Mouse (Mus musculus): ENCODE measurements around the gene Cnnm4. TPM values are rescaled to one million over a fixed set of nuclear protein-coding genes. Genes with fewer than 3 reads are reported as not detected.

Gene Cnnm4
- polyA plus RNA-seq, 1 experiment from 2014 or later = 35.7 TPM

Other genes with a start within 250 kb of the Cnnm4 start
- 50.3 and 57.5 TPM in 2 replicates for gene Uggt1, start 226.9 kb upstream of the Cnnm4 start, polyA plus RNA-seq (2015; fragmentation: Nextera tagmentation; extraction: Ambion mirVana)
- 24.2 and 25.6 TPM in 2 replicates for gene Neurl3, start 196.9 kb upstream of the Cnnm4 start, polyA plus RNA-seq (2015; fragmentation: Nextera tagmentation; extraction: Ambion mirVana)
- gene Arid5a, start 163.9 kb upstream of the Cnnm4 start, polyA plus RNA-seq (2015; fragmentation: Nextera tagmentation; extraction: Ambion mirVana) = 3.2 and 5.3 TPM in 2 replicates
- 32.2 and 36.5 TPM in 2 replicates for gene Kansl3, start 102.4 kb upstream of the Cnnm4 start, polyA plus RNA-seq (2015; fragmentation: Nextera tagmentation; extraction: Ambion mirVana)
- 0.43 and 0.80 TPM in 2 replicates for gene Fer1l5, start 99.3 kb upstream of the Cnnm4 start, polyA plus RNA-seq (2015; fragmentation: Nextera tagmentation; extraction: Ambion mirVana)
- 32.7 and 33.3 TPM in 2 replicates for gene Lman2l, start 26.3 kb upstream of the Cnnm4 start, polyA plus RNA-seq (2015; fragmentation: Nextera tagmentation; extraction: Ambion mirVana)
- 2.9 and 3.4 TPM in 2 replicates for gene Cnnm3, start 40.2 kb downstream of the Cnnm4 start, polyA plus RNA-seq (2015; fragmentation: Nextera tagmentation; extraction: Ambion mirVana)
- 12.7 and 14.7 TPM in 2 replicates for gene Ankrd23, start 65.3 kb downstream of the Cnnm4 start, polyA plus RNA-seq (2015; fragmentation: Nextera tagmentation; extraction: Ambion mirVana)
- gene Gm42417, start 67.8 kb downstream of the Cnnm4 start, polyA plus RNA-seq (2015; fragmentation: Nextera tagmentation; extraction: Ambion mirVana) = 0.20 TPM in 1 of 2 replicates, not detected in the other
- gene Ankrd39, start 75.8 kb downstream of the Cnnm4 start, polyA plus RNA-seq (2015; fragmentation: Nextera tagmentation; extraction: Ambion mirVana) = 21.2 and 23.8 TPM in 2 replicates
- gene Sema4c, start 86.7 kb downstream of the Cnnm4 start, polyA plus RNA-seq (2015; fragmentation: Nextera tagmentation; extraction: Ambion mirVana) = 10.6 and 11.6 TPM in 2 replicates
- gene Fam178b, start 211.6 kb downstream of the Cnnm4 start, polyA plus RNA-seq (2015; fragmentation: Nextera tagmentation; extraction: Ambion mirVana) = 0.25 and 0.59 TPM in 2 replicates
- 832 and 903 TPM in 2 replicates for gene Cox5b, start 219.8 kb downstream of the Cnnm4 start, polyA plus RNA-seq (2015; fragmentation: Nextera tagmentation; extraction: Ambion mirVana)
- 0.34 TPM in 1 of 2 replicates, not detected in the other for gene 4933424G06Rik, start 238.5 kb downstream of the Cnnm4 start, polyA plus RNA-seq (2015; fragmentation: Nextera tagmentation; extraction: Ambion mirVana)
- gene Actr1b, start 242.8 kb downstream of the Cnnm4 start, polyA plus RNA-seq (2015; fragmentation: Nextera tagmentation; extraction: Ambion mirVana) = 90.3 and 92.0 TPM in 2 replicates